Mouse (Mus musculus): ENCODE results near the gene Mre11a.

Gene Mre11a

DNA sequence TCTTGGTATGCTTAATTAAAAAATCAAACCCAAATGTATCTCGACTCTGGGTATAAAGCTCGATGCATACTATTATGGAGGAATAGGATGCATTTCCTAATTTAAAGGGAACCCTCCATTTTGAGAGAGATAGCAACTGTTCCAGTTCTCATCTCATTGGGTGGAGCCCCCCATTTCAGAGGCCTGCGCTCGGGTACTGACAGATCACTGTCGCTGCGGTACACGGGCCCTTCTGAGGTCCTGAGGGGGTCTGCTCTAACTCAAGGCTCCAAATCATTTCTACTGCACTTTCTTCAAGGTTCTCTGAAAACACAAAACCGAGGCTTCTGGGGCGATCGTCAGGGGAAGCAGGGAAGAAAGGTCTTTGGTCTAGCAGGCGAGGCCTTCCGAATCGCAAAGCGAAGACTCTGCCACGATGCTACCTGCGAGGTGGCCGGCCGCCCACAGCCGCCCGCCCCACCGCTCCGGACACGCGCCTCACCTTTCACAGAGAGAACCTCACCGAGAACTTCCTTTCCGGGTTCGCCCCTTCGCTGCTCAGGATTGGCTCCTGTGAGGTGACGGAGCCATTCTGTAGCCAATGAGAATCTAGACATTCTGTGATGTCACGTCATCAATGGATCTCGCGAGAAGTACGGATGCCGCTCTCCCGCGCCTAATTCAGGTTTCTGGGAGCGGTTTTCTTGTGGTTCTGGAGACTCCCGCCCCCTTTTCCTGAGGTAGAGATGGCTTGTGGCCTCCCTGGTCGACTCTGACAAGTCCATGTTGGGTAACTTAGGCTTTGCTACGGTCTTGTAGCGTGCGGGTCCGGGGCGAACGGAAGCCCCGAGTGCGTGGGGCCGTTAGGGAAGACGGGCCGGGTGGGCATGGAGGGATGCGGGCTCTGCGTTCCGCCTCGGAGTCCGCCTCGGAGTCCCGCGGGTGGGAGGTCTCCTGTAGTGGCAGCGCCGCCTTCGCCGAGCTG is at the start of gene Mre11a, which contains the start of gene Ankrd49:
Mre11a (plus strand) TSS at position 616 of the 964 bp plus-strand sequence.
Ankrd49 (minus strand) TSS at position 818 of the 964 bp plus-strand sequence.
- ChIA-PET CTCF (interaction anchor here in 1 of 4 experiments (1.2 kb wide), 1 partner anchor 19 kb away, joined by 3 read pairs; no protein-coding TSS in a partner anchor), POLR2A (interaction anchor here in 3 of 4 experiments (0.6 to 1.4 kb wide), 18 partner anchors 9 to 527 kb away, joined by 3 to 5 read pairs (median 3); partner anchors contain the start of genes Cwc15 (in 2 of the 3), Kdm4d (in 2 of the 3), 4931406C07Rik (in 1 of the 3) and Fut4 (in 1 of the 3))

- ChIA-PET POLR2A (interaction anchor here in 1 of 4 experiments (0.7 to 0.9 kb wide), 2 partner anchors 240 to 410 kb away, joined by 3 to 5 read pairs; partner anchors contain the start of gene Kdm4d), CTCF (interaction anchor here in 2 of 4 experiments (0.6 kb wide), 2 partner anchors 10 to 826 kb away, joined by 3 to 4 read pairs; no protein-coding TSS in a partner anchor)
These were observed 44.8 kb upstream of the Mre11a start for GRCm38 (mm10) chr9:14739498-14740150.

GRCm38 (mm10) chr9:14740151-14740924 is 44.1 kb upstream of the Mre11a start, which contains the start of gene Piwil4:
Gene Piwil4 (minus strand): TSS chr9:14740733.
- CTCF ChIA-PET = no interaction called here
- POLR2A ChIA-PET = interaction anchor here in 1 of 4 experiments (0.6 to 1.2 kb wide), 2 partner anchors 9 to 440 kb away, joined by 3 to 5 read pairs; no protein-coding TSS in a partner anchor

DNA sequence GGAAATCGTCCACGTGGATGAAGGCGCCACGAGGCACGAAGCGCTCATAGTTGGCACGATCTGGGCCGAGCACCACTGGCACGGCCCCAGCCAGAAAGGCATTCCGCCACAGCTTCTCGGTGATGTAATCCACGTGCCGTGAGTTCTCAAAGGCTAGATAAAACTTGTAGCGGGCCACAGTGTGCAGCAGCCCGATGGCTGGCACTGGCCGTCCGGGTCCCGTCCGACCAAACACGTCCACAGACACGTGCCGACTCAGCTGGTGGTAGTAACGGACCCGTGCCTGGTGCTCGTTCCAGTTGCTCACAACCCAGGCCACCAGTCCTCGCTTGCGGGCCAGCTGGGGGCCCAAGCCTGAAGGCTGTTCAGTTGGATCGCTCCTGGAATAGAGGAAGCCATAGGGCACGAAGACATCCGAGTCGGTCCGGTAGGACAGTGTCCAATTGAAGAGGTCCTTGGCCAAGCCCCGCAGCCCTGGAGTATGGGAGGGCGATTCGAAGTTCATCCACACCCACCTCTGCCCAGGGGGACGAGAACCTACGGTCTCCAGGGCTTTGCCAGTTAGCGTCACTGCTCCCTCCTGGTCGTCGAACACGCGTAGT is 33.5 kb upstream of the Mre11a start:
- POLR2A ChIA-PET = interaction anchor here in 1 of 4 experiments (1.4 kb wide), 1 partner anchor 251 kb away, joined by 4 read pairs; the partner anchor contains the start of genes Cwc15 and Kdm4d

DNA sequence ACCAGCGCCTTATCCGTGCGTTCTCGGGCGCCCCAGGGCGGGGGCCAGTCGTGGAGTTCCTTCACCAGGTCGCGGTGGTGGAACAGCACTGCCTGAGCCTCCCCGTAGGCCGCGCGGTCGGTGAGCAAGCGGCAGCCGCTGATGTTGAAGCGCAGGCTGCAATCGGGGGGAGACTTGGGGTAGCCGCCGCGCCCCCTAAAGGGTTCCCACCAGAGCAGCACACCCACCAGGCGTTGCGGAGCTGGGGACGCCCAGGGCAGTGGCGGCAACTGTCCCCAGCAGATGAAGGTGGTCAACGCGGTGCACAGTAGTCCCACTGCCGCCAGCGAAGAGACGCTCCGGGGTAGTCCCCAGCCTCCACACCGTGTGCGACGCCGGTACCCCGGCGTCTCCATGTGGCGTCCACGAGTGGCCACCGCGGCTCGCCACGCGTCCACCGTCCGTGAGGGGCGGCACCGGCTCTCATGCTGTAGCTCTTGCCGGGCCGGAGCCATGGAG is 32.9 kb upstream of the Mre11a start:
- ChIA-PET CTCF (interaction anchor here in 2 of 4 experiments (0.5 to 1.1 kb wide), 3 partner anchors 13 to 398 kb away, joined by 4 to 9 read pairs (median 7); no protein-coding TSS in a partner anchor), POLR2A (interaction anchor here in 2 of 4 experiments (0.7 to 1.4 kb wide), 3 partner anchors 32 to 251 kb away, joined by 3 to 4 read pairs (median 3); partner anchors contain the start of genes Cwc15 (in 1 of the 2) and Kdm4d (in 1 of the 2))

More for the DNA sequence above, 33.5 kb upstream of the Mre11a start:
- CTCF ChIA-PET = interaction anchor here in 2 of 4 experiments (0.5 to 1.1 kb wide), 3 partner anchors 13 to 398 kb away, joined by 3 to 9 read pairs (median 7); no protein-coding TSS in a partner anchor

DNA sequence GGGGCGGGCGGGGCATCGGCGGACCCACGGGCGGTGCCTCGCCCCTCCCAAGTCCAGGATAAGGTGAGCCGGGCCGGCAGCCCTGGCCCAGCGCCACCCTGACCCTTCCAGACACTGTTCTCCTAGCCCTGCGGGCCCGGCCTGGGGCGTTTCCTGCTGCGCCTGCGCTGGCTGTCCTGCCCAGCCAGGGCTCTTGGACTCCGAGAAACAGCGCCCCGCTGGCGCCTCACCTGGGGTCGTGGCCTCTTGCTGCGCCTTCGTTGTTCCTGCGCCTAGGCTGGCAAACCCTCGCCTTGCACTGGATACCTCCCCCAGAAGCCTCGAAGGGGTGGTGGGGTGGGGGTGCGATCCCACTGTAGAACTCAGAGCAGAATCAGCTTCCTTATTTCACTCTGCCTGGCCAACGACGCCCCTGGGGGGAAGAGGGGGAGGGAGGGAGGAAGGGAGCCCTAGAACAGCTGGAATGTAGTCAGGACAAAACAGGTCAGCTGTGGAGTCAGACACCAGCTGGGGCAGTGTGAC is 32.4 kb upstream of the Mre11a start, which contains the start of gene Fut4:
Fut4 (minus strand) TSS at position 393 of the 522 bp plus-strand sequence.
- ChIA-PET POLR2A (interaction anchor here in 2 of 4 experiments (0.7 to 1.4 kb wide), 3 partner anchors 32 to 252 kb away, joined by 3 to 4 read pairs (median 3); partner anchors contain the start of genes Cwc15 (in 1 of the 2) and Kdm4d (in 1 of the 2)), CTCF (interaction anchor here in 2 of 4 experiments (0.6 to 1.1 kb wide), 2 partner anchors 12 to 108 kb away, joined by 4 to 7 read pairs; no protein-coding TSS in a partner anchor)

- POLR2A ChIA-PET = no interaction called here
These were observed 30.5 kb upstream of the Mre11a start for GRCm38 (mm10) chr9:14753947-14754346.

GRCm38 (mm10) chr9:14754469-14754868 is 30.0 kb upstream of the Mre11a start:
- ChIA-PET POLR2A (interaction anchor here in 1 of 4 experiments (0.6 kb wide), 1 partner anchor 8 kb away, joined by 3 read pairs; no protein-coding TSS in a partner anchor), CTCF (no interaction called here)

More at GRCm38 (mm10) chr9:14753947-14754346, 30.5 kb upstream of the Mre11a start:
- CTCF ChIA-PET = interaction anchor here in 2 of 4 experiments (1.0 kb wide), 3 partner anchors 18 to 345 kb away, joined by 3 read pairs; no protein-coding TSS in a partner anchor

DNA sequence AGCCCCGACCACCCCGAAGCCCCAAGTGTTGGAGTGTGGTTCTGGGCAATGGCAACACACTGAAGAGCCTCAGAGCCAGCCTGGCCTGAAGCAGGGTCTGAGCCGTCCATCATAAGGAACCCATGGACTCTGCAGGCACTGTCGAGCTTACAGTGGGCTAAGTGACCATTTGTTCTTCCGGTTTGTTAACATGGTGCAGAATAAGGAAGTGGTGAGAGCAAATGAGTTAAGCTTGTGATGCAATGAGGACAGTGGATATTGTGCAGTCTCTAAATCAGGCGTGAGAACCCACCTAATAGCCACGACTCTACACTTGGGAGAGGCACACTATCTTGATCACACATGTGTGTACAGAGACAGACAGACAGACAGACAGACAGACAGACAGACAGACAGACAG is 25.9 kb upstream of the Mre11a start:
- ChIA-PET CTCF (no interaction called here), POLR2A (no interaction called here)

DNA sequence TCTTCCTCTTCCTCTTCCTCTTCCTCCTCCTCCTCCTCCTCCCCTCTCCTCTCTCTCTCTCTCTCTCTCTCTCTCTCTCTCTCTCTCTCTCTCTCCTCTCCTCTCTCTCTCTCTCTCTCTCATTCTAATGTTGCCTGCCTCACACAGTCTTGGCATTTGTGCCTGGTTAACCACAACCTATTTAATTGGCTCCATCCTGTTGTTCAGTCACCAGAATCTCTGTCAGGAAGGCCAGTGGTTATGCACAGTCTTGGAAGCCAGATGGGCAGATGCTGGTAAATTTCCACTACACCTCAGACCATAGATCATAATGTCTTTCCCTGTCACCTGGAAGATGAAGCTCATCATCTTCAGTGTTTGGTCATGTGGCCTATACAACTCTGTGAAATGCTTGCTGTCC is 25.2 kb upstream of the Mre11a start:
- POLR2A ChIA-PET = interaction anchor here in 1 of 4 experiments (1.2 kb wide), 1 partner anchor 12 kb away, joined by 3 read pairs; no protein-coding TSS in a partner anchor
- CTCF ChIA-PET = no interaction called here

DNA sequence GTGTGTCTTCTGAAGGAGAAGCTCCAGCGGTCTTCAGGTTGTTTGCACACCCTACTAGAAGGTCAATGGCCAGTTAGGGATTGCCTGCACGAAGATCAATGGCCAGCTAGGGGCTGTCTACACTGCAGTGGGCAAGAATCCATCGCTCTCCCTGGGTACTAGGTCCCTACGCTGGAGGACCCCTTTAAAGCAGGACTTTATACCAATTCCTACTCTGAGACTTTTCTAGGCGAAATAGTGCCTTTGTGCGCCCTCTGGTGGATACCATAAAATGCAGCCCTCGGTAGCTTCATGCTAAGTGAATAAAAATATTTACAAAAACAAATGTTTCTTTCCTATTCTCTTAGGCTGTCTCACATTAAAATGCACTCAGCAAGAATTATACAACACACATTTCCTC is 19.7 kb upstream of the Mre11a start:
- ChIA-PET CTCF (interaction anchor here (0.5 to 3.3 kb wide), 31 partner anchors 9 to 1780 kb away, joined by 3 to 18 read pairs (median 3); partner anchors contain the start of genes Kdm4d (in 2 of the 4), Ankrd49 (in 1 of the 4), Cwc15 (in 1 of the 4) and Fut4 (in 1 of the 4)), POLR2A (interaction anchor here in 1 of 4 experiments (1.1 kb wide), 1 partner anchor 241 kb away, joined by 3 read pairs; no protein-coding TSS in a partner anchor)

DNA sequence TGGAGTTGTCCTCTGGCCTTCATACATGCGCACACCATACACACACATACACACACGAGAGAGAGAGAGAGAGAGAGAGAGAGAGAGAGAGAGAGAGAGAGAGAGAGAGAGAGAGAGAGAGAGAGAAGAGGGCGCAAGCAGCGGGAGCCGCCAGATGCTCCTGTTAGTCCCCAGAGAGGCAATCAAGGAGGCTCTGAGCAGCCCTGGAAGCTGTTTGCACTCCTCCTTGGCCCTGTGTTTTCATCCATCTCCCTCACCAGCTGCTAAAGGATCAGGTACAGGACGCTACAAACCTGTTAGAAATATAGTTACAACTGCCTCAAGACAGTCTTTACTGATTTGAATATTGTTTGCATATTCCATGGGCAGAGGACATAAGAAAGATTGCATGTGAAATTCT is 14.6 kb upstream of the Mre11a start:
- ChIA-PET POLR2A (interaction anchor here in 2 of 4 experiments (0.7 to 1.5 kb wide), 4 partner anchors 9 to 19 kb away, joined by 3 to 4 read pairs (median 3); partner anchors contain the start of genes Ankrd49 (in 1 of the 2) and Mre11a (in 1 of the 2)), CTCF (interaction anchor here in 3 of 4 experiments (0.5 to 1.5 kb wide), 4 partner anchors 70 to 1462 kb away, joined by 3 to 10 read pairs (median 4); no protein-coding TSS in a partner anchor)

GRCm38 (mm10) chr9:14770803-14771471 is 13.5 kb upstream of the Mre11a start, which contains the start of gene 1700012B09Rik:
Gene 1700012B09Rik (minus strand): TSS chr9:14771030.
- CTCF ChIA-PET = interaction anchor here in 2 of 4 experiments (0.6 to 1.2 kb wide), 3 partner anchors 72 to 245 kb away, joined by 3 read pairs; no protein-coding TSS in a partner anchor
- POLR2A ChIA-PET = interaction anchor here in 1 of 4 experiments (0.9 to 1.5 kb wide), 4 partner anchors 8 to 18 kb away, joined by 3 to 6 read pairs (median 4); no protein-coding TSS in a partner anchor

GRCm38 (mm10) chr9:14772074-14772473 is 12.4 kb upstream of the Mre11a start:
- CTCF ChIA-PET = interaction anchor here in 1 of 4 experiments (1.1 kb wide), 1 partner anchor 244 kb away, joined by 3 read pairs; no protein-coding TSS in a partner anchor
- POLR2A ChIA-PET = interaction anchor here in 2 of 4 experiments (0.7 to 1.4 kb wide), 2 partner anchors 25 to 244 kb away, joined by 3 to 4 read pairs; no protein-coding TSS in a partner anchor

- ChIA-PET POLR2A (interaction anchor here in 2 of 4 experiments (1.1 to 1.6 kb wide), 3 partner anchors 10 to 62 kb away, joined by 3 to 4 read pairs (median 3); no protein-coding TSS in a partner anchor), CTCF (interaction anchor here in 2 of 4 experiments (0.6 to 1.1 kb wide), 4 partner anchors 75 to 1106 kb away, joined by 3 read pairs; no protein-coding TSS in a partner anchor)
These were observed 10.6 kb upstream of the Mre11a start for GRCm38 (mm10) chr9:14773813-14774212.
